Mouse (Mus musculus): ENCODE data around the gene Gm10912. TPM values are rescaled to one million over a fixed set of nuclear protein-coding genes. Genes with fewer than 3 reads are reported as not detected.

Gene Gm10912
- polyA plus RNA-seq, 1 experiment = 0.66 TPM

DNA sequence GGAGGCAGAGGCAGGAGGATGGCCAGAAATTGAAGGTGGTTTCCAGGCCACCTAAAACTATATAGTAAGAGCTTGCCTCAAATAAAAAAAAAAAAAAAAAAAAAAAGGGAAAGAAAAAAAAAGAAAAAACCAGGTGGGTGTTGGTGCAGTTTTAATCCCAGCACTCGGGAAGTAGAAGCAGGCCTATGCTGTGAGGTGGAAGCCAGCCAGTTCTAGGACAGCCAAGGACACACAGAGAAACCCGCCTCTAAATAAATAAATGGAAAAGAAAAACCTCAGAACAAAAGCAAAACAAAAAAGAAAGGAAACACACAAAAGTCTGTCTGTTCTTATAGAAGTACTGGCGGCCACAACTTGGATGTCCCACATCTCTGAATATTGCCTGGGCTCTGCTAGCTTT, 49.3 kb downstream of the Gm10912 start:
- no peak overlapping the region for H3K4me3 ChIP-seq (ENCODE audit: insufficient read depth, low read length)
- no peak overlapping the region for H3K27ac ChIP-seq (ENCODE audit: insufficient read depth, low read depth, low read length)
- no peak for TF ChIP-seq POLR2A (IDR thresholded peaks at IDR 0.05; ENCODE audit: borderline replicate concordance, low read depth, low read length)
- TF ChIP-seq CTCF (IDR thresholded peaks at IDR 0.05; ENCODE audit: low read depth, low read length) = no peak
- peaks cover 13% of the 10 kb centered on the region for H3K4me1 ChIP-seq (ENCODE audit: control insufficient read depth, insufficient read depth, low read length)

Other genes with a start within 250 kb of the Gm10912 start
- 281 and 284 TPM in 2 replicates for gene Lmo2, start 107.8 kb upstream of the Gm10912 start, polyA plus RNA-seq (2012; ENCODE audit: insufficient read depth, insufficient read length, missing spikeins)
- 43.2 and 44.3 TPM in 2 replicates for gene Fbxo3, start 38.1 kb upstream of the Gm10912 start, polyA plus RNA-seq (2012; ENCODE audit: insufficient read depth, insufficient read length, missing spikeins)
- not detected in 2 replicates for gene 4931422A03Rik, start 37.5 kb upstream of the Gm10912 start, polyA plus RNA-seq (2012; ENCODE audit: insufficient read depth, insufficient read length, missing spikeins)
- gene Gm10799, start 2.7 kb downstream of the Gm10912 start, polyA plus RNA-seq (2012; ENCODE audit: insufficient read depth, insufficient read length, missing spikeins) = not detected in 2 replicates
- 1.9 and 2.1 TPM in 2 replicates for gene Cd59b, start 4.0 kb downstream of the Gm10912 start, polyA plus RNA-seq (2012; ENCODE audit: insufficient read depth, insufficient read length, missing spikeins)
- 16.3 and 17.4 TPM in 2 replicates for gene Cd59a, start 30.0 kb downstream of the Gm10912 start, polyA plus RNA-seq (2012; ENCODE audit: insufficient read depth, insufficient read length, missing spikeins)
- not detected in 2 replicates for gene A930018P22Rik, start 56.9 kb downstream of the Gm10912 start, polyA plus RNA-seq (2012; ENCODE audit: insufficient read depth, insufficient read length, missing spikeins)

All from bone marrow macrophage, adult 2 months (primary cell).